Mouse (Mus musculus) lung, postnatal 0 days (tissue): ENCODE measurements around the gene Hist2h2ac.

ENCODE experiments used
- CTCF ChIP-seq: IDR thresholded peaks from 2 replicates; pipeline ENCODE4 v1.5.1; 2016; ENCODE audit warnings: antibody characterized with exemption, mild to moderate bottlenecking
- EP300 ChIP-seq: IDR thresholded peaks from 2 replicates; pipeline ENCODE4 v1.6.1; 2016; ENCODE audit warnings: antibody characterized with exemption, mild to moderate bottlenecking, control low read depth

DNA sequence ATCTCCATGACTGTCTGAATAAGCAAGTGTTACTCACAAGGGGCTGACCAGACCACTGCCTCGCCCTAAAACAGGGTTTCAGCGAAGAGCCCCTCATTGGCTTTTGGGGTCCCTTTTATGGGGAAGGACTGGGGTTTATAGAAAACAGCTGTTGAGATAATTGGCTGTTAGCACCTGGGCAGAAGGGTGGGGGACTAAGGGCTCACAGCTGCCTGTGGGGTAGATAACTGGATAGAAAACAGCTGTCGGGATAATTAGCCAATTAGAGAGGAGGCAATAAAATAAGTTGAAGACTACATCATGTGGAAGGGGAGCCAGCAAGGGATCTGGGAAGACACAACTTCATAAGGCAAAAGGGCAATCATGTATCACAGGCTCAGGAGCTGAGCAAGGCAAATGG is 30.2 kb upstream of the Hist2h2ac start:
- no peak for TF ChIP-seq CTCF
- TF ChIP-seq EP300: no peak
